Mouse (Mus musculus): ENCODE measurements around the gene Serpinb9e.

DNA sequence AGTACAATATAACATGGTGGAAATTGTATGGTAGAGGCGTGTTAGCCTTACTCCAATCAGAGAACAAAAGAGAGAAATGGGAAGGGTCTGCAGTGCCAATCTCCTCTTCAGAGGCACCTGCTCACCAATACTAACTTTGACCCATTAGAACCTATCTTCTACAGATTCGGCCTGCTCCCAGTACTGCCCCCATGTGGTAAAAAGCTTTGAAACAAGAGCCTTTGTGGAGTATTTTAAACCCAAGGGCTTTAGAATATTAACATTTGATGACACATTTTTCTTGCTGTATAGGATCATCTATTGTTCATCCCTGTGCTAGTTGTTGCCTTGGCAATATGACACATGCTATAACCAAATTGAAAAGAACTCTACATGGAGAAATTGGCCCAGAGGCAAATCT lies 49.7 kb upstream of the Serpinb9e start:
- no peak for TF ChIP-seq GATA1 (IDR thresholded peaks at IDR 0.05; ENCODE audit: borderline replicate concordance, low read length)
- TF ChIP-seq FLI1 (IDR thresholded peaks at IDR 0.05; ENCODE audit: low read length) = no peak
